Mouse (Mus musculus) limb, embryonic 13.5 days (tissue): ENCODE results near the gene Crlf3. TPM values are rescaled to one million over a fixed set of nuclear protein-coding genes. Genes with fewer than 3 reads are reported as not detected.

Source experiments
- polyA plus RNA-seq: library from polyadenylated mRNA; unstranded; fragments of >200 nt; fragmentation: Nextera tagmentation; extraction: Ambion mirVana; gene quantifications from 2 replicates; pipeline ENCODE4 v1.2.1, GENCODE M21; 2015

Gene Crlf3
- polyA plus RNA-seq, 1 experiment from 2014 or later: 55.3 TPM

Other genes starting within 250 kb of the Crlf3 start
- gene Utp6, start 118.6 kb downstream of the Crlf3 start, polyA plus RNA-seq: 57.9 and 64.0 TPM in 2 replicates
- gene Suz12, start 87.9 kb downstream of the Crlf3 start, polyA plus RNA-seq: 24.5 and 24.9 TPM in 2 replicates
- 13.3 and 14.1 TPM in 2 replicates for gene Atad5, start 8.4 kb upstream of the Crlf3 start, polyA plus RNA-seq
- 31.2 and 34.2 TPM in 2 replicates for gene Tefm, start 61.2 kb upstream of the Crlf3 start, polyA plus RNA-seq
- 1.3 and 1.6 TPM in 2 replicates for gene Adap2, start 73.1 kb upstream of the Crlf3 start, polyA plus RNA-seq
- 7.5 and 7.6 TPM in 2 replicates for gene Rnf135, start 102.9 kb upstream of the Crlf3 start, polyA plus RNA-seq
- 55.8 and 57.0 TPM in 2 replicates for gene Rhot1, start 128.0 kb upstream of the Crlf3 start, polyA plus RNA-seq
- gene Rhbdl3, start 219.9 kb upstream of the Crlf3 start, polyA plus RNA-seq: 3.5 and 3.8 TPM in 2 replicates